Mouse (Mus musculus): ENCODE data around the gene Gm44973.
A peak's percentile ranks its signal among the peaks of the same experiment; 100 is the strongest.
"Not testable (repeated sequence)": the region's sequence is repeated elsewhere in the genome, so short reads cannot be mapped to it uniquely, and the experiment has no call there.

Gm44973 gene

GRCm38 (mm10) chr7:5015118-5016001 is at the start of gene Gm44973:
Gene Gm44973, plus strand, starts transcription at chr7:5015496.
- peak; percentile 92 for DNase-seq

GRCm38 (mm10) chr7:4971068-4971467 is 44.2 kb upstream of the Gm44973 start, which contains the start of gene Sbk3:
Gene Sbk3, minus strand, starts transcription at chr7:4971168.
- DNase-seq, result no peak

DNA sequence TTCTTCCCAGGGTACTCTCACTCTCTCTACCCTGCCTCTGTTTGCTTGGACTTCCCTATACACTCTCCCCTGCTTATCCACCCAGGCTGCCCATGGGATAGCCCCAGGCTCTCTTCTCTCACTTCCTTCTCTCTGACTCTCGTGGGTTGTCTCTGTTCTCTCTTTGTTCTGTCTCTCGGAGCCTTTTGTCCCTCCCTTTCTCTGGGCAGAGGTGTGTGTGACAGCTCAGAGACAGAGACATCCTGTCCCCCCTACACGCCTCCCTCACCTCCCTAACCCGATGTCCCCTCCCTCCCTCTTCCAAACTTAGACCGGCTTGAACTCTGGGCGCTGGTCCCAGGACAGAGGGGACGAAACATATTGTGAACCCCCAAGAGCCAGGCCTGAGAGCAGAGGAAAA is 43.6 kb upstream of the Gm44973 start:
- DNase-seq, result no peak

GRCm38 (mm10) chr7:4972321-4973047 is 42.8 kb upstream of the Gm44973 start:
- no peak for DNase-seq

DNA sequence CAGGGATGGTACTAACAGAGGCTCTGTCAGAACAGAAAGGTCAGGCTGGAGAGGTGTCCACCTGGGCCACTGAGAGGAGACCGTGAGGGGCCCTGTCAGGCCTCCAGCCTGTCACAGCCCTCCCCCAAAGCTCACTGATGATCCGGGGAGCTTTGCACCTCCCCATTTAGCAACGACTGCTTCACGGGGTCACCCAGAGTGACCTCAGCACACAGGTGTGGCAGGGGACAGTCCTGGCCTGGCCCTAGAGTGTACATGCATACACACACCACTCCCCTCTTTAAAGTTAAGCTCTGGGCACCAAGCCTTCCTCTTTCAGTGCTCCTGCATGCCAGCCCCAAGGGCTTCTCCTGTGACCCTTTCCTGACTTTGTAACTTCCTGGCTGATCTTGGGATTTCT is 39.8 kb upstream of the Gm44973 start:
- DNase-seq, result no peak

GRCm38 (mm10) chr7:4976832-4977231 is 38.5 kb upstream of the Gm44973 start:
- no peak for DNase-seq

- DNase-seq, result no peak
Observed at GRCm38 (mm10) chr7:4988250-4988649, 27.0 kb upstream of the Gm44973 start.

GRCm38 (mm10) chr7:4993347-4993998 is 21.8 kb upstream of the Gm44973 start:
- DNase-seq, result no peak

DNA sequence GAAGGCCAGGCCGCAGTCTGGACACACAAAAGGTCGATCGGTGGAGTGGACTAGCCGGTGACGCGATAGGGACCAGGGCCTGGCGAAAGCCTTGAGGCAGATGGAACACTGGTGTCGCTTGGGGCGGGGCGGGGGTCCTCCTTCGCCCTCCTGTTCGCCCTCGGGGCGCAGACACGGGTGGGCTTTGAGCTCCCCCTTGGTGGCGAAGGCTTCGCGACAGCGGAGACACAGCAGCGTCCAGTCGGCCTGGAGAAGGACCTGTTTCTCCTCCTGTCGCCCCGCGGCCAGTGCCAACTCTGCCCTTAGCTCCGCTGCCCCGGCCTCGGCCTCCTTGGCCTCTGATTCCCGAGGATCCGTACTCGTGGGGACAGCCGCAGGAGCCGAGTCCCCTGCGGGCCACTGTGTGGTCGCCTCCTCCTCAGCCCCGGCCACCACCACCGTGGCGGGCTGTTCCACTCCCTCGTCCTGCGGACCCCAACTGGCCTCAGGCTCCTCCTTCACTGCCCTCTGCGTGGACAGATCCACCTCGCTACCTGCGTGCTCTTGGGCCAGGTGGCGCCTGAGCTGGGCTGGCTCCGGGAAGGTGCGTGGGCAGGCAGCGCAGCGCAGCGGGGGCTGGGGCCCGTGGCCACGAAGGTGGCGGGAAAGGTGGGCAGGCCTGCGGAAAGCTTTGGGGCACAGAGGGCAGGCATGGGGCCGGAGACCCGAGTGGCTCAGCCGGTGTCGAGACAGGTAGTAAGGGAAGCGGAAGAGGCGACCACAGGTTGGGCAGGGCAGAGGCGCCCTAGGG is 21.1 kb upstream of the Gm44973 start:
- DNase-seq, result no peak

- no peak for DNase-seq
Observed at GRCm38 (mm10) chr7:4995268-4996002, 19.9 kb upstream of the Gm44973 start.

DNA sequence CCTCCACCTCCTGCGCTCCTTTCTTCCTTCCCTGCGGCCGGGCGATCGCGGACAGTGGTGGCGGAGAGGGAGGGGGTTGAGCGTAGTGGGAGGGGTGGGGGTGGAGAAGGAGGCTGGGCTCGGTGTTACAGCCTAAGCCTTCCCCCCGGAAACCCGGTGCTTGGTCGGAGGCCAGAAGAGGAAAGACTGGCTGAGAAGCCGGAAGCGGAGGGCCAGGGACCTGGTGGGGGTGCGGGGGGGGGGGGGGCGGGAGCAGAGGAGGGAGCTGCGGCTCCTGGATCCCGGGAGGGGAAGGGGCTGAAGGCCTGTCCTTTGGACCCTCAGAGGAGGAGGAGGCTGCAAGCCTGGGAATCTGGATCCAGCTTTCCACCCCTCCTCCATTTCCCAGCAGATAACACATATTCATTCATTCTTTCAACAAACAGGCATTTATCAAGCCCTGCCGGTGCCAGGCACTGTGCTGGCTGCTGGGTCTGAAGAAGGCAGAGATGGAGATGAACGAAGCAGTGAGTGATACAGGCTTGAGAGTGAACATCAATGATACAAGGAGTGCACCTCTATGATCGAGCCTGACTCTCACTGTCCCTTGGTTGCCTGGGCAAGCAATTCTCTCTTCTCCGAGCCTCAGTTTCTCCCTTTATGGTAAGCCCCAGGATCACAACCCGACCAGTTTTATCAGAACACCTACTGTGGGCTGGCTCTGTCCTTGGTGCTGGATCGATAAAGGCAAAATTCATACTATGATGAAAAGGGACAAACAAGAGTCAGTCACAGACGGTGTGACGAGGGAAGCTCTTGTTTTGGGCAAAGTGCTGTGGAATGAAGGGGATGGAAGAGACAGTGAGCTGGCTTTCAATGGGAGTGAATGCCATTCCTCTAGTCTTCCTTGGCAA is 19.0 kb upstream of the Gm44973 start, which contains the start of gene Zfp579:
Gene Zfp579 (minus strand): TSS at position 156 of the 893 bp plus-strand sequence.
- DNase-seq, result peak; percentile 93

DNA sequence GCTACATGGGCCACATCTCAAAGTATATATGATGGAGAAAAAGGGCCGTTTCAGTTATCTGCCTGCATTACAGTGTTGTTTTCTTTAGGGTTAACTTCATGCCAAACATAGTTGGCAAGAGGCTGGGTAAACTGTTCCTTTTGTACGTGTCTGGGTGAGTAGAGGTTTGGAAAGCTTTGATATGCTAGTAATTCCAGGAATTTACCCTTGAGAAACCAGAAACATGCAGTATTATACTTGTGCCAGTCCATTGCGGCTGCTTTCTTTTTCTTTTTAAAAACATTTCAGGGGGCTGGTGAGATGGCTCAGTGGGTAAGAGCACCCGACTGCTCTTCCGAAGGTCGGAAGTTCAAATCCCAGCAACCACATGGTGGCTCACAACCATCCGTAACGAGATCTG is 18.4 kb upstream of the Gm44973 start:
- no peak for DNase-seq

DNA sequence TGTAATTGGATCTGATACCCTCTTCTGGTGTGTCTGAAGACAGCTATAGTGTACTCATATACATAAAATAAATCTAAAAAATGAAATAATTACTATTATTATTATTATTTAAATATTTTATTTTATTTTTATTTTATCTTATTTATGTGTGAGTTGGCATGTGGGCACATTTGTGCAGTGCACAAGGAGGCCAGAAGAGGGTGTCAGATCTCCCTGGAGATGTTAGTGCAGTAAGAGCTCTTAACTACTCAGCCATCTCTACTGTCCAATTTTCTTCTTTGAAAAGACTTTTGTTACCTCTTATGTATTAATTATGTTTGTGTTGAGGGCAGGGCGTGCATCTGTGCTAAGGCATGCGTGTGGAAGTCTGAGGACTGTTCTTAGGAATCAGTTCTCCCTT is 15.4 kb upstream of the Gm44973 start:
- no peak for DNase-seq

DNA sequence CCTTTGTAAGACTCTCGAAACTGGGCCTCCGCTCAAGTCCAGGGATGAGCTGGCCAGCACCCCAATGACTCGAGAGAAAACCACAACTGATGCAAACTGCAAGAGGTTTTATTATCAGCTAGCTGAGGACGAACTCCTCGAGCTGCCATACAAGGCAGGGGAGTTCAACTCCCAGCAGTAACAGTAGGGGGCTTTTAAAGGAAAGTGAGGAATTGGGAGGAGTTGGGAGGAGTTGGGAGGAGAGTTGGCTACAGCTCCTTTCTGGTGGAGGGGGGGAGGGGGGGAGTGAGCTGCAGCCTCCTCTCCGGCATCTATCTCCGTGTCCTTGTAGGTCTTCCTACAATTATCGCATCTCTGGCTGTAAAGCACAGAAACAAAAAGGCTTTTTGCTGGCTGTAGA is 12.4 kb upstream of the Gm44973 start:
- not testable (repeated sequence) for DNase-seq

- DNase-seq, result no peak
Observed at GRCm38 (mm10) chr7:5008229-5008628, 7.1 kb upstream of the Gm44973 start.

- no peak for DNase-seq
Observed at GRCm38 (mm10) chr7:5012681-5013513, 2.4 kb upstream of the Gm44973 start.

- DNase-seq, result peak; percentile 94
Observed at GRCm38 (mm10) chr7:5014251-5015117, 812 bp upstream of the Gm44973 start, which contains the start of the genes Zfp524 and Fiz1. Gene Zfp524, plus strand, starts transcription at chr7:5014415. Gene Fiz1, minus strand, starts transcription at chr7:5014697.

GRCm38 (mm10) chr7:5016057-5016456 is 761 bp downstream of the Gm44973 start:
- no peak for DNase-seq

DNA sequence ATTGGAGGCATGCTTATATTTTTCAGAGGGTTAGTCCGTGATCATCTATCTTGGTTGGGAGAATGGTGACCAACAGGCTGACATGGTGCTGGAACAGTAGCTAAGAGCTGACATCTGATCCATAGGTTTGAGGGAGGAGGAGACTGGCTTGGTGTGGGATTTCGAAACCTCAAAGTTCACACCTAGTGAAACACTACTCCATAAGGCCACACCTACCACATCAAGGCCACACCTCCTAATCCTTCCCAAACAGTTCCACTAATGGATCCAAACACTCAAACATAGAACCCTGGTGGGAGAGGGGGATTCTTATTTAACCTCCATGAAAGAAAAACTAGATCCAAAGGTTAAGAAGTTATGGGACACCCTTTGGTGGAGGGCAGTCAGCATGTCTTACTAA is 1.6 kb downstream of the Gm44973 start:
- DNase-seq, result no peak
